Mouse (Mus musculus) small intestine, adult 2 months (tissue): ENCODE measurements around the gene 4930518I15Rik.

Source experiments
- CTCF ChIP-seq: fragments of 200-500 bp; IDR thresholded peaks from 2 replicates; pipeline ENCODE4 v1.5.1; 2012; ENCODE audit warnings: low read depth, mild to moderate bottlenecking, control low read depth, inconsistent platforms, low read length, moderate library complexity, mixed read lengths; ENCODE audit not compliant: insufficient replicate concordance, insufficient read length; ENCODE audit errors: extremely low read depth
- POLR2A ChIP-seq: fragments of 200-500 bp; IDR thresholded peaks from 2 replicates; pipeline ENCODE4 v1.6.1; 2012; ENCODE audit warnings: low read depth, mild to moderate bottlenecking, control low read depth, inconsistent platforms, low read length, moderate library complexity

DNA sequence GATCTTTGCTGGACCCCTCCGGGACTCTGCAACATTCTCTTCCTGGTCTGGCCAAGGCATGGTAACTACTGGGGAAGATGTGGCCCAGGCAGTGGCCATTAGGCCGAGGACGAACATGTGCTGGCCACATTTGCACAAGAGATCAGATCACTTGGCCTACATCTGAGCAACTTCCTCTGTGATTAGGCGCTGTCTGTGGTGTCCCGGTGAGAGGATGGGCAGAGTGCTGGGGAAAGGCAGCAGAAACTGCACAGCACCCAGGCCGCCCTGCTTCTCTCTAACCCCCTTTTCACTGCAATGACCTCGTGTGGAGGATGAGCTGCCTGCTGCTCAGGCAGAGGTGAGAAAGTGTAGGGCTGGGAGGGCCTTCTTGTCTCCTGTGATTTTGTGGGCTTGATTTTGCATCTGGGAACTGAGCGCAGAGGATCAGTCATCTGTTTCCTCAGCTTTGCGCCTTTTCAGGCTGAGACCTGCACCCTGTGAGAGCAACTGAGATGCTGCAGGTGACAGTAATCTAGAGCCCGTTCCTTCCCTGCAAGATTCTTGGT lies 28.4 kb upstream of the 4930518I15Rik start:
- TF ChIP-seq CTCF (no peak), POLR2A (no peak)
